Mouse (Mus musculus): ENCODE data around the gene P2ry12.
A peak's percentile ranks its signal among the peaks of the same experiment; 100 is the strongest.

The P2ry12 gene

GRCm38 (mm10) chr3:59230912-59231311, 31.8 kb downstream of the P2ry12 start:
- DNase-seq, result peak; percentile 77

- DNase-seq, result peak; percentile 83
Measured at GRCm38 (mm10) chr3:59228730-59229551, 33.7 kb downstream of the P2ry12 start.

DNA sequence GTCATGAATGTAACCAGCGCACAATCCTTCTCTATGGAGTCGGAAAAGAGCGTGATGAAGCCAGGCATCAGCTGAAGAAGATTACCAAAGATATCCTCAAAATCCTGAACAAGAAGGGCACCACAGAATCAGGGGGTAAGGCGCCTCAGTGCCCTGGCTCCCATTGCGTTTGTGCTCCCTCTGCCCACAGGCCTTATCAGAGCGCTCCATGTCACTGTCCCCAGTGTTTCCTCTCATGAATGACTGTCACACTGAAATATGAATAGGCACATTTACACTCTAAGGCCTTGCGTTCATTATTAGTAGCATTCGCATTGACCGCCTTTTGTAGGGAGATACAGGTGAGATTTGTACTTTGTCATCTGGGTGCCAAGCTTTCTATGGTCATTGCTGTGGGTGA, 35.0 kb downstream of the P2ry12 start:
- DNase-seq, result no peak

GRCm38 (mm10) chr3:59225411-59225810, 37.3 kb downstream of the P2ry12 start:
- no peak for DNase-seq

DNA sequence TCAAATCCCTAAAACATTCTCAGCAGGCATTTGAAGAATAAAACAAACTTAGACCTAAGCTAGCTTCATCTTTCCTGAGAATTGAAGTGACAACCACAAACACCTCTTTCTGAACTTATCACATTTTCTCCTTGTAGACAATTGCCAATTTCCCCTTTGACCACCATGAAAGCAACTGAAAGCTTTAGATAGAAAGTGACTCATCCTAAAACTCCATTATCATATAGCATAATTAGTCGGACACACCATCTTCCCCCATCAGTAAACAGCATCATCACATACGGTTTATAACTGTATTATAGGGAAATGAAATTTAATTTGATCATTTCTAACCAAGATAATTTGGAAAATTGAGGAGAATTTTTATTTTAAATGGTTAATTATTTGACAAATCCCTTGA, 40.4 kb downstream of the P2ry12 start:
- no peak for DNase-seq

DNA sequence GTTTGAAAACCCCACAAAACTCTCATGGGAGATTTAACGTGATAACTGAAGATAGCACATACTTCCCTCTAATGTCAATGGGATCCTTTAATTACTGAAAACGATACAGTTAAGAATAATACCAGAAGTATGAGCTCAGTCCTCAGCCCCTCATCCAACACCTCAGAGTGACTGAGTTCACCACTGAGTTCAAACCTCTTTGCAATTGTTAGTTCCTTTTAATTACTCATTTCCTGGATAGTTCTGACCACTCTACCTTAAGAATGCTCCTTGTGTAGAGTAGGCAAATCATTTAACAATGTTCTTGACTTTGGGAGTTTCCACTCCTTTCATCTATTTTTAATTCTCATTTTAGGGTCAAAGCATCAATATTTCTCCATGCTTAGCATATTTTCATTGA, 43.3 kb downstream of the P2ry12 start:
- DNase-seq, result no peak

- DNase-seq, result no peak
Measured at GRCm38 (mm10) chr3:59217211-59217610, 45.5 kb downstream of the P2ry12 start.

DNA sequence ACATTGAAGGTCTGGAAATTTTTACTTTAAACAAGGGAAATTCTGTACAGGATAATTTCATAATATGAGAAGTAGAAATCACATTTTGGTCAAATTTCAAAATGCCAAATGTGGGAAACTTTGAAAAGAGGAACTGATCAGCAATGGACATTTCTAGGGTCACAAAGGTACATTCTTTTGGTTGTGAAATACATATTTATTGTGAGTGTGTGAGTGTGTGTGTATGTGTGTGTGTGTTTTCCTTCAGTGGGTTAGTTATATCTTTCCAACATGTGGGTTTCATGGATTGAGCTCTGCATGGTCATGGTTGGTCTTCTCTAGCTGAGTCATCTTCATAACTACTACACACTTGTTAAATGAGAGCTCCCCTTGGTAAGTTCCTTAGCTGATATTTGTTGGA, 50.3 kb downstream of the P2ry12 start:
- no peak for DNase-seq

- DNase-seq, result no peak
Measured at GRCm38 (mm10) chr3:59211784-59212183, 50.9 kb downstream of the P2ry12 start.

DNA sequence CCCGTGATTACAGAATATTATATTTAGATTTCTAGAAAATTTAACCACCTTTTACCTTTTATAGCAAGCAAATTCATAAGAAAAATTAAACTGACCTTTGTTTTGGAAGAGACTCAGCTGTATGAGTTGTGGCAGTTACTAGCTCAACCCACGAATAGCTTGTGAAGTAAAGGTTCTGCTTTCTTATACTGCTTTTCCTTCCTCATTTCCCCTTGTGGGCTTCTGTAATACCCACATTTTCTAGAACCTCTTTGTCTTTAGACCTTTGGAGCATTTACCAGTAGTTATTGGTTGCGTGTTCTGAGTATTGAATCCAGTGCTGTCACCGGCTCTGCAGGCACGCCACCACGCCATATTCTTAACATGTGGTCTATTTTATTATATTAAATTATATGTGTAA, 51.9 kb downstream of the P2ry12 start, which contains the start of gene P2ry13:
Gene P2ry13, minus strand, starts transcription at position 156 of the 400 bp plus-strand sequence.
- no peak for DNase-seq

DNA sequence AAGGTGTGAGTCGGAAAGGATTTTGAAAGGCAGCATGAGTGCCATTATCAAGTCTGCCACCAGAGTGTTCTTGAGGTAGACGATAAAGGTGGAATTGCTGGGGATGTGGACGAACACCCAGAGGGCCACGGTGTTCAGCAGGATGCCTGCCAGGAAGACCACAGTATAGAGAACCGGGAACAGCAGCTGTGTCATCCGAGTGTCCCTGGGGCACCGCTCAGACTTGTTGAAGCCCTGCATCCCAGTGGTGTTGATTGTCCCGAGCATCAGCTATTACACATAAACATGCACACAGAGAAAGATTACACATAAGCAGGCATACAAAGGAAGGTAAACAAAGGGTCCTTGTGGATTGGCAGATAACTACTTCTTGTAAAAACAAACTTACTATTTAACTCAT, 52.6 kb downstream of the P2ry12 start:
- DNase-seq, result no peak

DNA sequence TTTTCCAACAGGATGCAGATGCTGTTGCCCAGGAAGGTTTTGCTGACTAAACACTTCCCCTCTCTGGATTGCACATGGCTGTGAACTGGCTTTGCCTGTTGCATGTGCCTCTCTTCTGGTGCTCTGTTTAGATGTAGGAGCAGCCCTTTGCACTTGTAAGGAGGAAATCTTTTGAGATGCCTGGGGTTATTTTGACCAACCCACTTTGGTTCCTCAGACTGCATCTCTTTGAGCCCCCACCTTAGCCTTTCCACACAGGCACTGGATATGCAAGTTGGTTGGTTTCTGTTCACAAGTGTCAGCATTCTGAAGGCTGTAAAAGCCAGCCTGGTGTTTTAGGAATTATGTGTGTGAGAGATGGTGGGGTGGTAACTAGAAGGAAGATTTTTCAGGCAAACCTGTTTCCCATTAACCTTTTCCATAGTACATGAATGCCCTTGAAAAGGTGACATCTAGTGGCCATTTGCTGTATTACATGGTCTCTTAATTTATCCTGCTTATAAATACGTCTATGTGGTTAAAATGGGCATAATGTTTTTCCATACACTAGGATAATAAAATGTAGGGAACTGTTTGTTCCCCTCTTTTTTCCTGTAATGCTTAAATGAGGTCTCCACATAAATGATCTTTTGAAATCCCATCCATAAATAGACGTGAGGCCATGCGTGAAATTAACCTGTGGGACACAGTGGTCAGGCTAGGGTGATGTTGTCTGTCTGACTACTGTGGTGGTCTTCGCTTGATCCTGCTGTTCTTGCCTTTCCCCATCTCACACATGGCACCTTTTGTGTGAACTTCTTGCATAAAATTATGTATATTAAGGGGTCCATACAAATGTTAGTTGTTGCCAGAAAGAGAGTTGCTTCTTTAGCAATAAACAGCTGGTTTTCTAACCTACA, 53.8 kb downstream of the P2ry12 start:
- no peak for DNase-seq

DNA sequence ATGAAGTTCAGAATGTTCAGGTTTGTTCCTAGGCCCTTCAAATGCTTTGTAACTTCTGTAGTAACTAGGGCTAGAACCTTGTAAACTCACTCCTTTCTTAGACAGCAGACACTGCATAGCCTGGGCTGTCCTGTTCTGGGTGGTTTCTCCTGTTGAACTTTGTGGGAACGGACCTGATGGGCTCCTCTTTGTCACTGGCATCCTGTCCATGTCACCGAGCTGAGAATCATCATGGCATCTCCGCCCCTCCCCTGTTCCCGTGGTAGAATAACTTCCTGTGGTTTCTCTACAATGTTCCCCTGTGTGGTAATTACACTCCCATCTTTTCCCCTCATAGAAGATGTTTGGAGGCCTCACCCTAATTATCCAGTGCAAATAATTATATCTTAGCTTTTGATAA, 56.7 kb downstream of the P2ry12 start:
- no peak for DNase-seq

- no peak for DNase-seq
Measured at GRCm38 (mm10) chr3:59204719-59205503, 57.8 kb downstream of the P2ry12 start.

GRCm38 (mm10) chr3:59203802-59204520, 58.7 kb downstream of the P2ry12 start:
- no peak for DNase-seq

- DNase-seq, result no peak
Measured at GRCm38 (mm10) chr3:59197329-59197948, 65.2 kb downstream of the P2ry12 start.

DNA sequence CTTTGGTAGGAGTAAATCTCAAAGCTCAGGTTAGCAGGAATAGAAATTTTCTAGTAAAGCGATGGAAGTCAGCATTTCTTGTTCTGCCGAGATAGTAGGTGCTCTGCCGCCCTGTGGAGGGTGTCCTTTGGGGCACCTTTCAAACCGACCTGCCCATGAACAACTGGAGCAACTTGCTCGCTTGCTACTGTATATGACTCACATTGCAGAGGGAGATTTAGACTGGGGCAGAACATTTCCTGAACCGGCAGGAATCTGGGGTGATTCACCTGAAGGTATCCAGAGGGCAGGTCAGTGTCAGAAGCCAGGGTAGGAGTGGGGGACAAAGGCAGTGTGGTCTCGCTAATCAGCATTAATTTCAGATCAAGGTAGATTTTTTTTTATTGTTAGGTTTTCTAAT, 67.7 kb downstream of the P2ry12 start, which contains the start of gene Gpr87:
Gene Gpr87, minus strand, starts transcription at position 167 of the 400 bp plus-strand sequence.
- DNase-seq, result no peak

DNA sequence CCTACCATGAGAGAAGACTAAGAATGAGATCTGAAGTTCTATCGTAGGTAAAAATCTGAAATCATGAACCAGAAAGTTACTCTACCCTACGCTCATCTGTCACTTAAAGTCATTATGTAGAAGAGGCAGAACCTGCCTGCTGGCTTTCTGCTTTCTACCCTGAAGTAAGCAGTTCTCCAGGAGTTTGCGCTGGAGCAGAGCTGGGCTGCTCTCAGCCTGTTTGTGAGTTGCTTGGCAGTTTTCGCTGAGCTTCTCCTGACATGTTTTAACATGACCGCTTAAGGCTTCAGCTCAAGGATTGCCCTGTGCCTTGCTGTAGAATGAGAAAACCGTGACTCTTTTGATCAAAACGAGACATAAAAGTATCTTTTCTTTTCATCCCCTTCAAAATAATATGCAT, 68.6 kb downstream of the P2ry12 start:
- no peak for DNase-seq

GRCm38 (mm10) chr3:59191674-59192073, 71.0 kb downstream of the P2ry12 start:
- DNase-seq, result no peak

- DNase-seq, result no peak
Measured at GRCm38 (mm10) chr3:59187336-59187735, 75.3 kb downstream of the P2ry12 start.

DNA sequence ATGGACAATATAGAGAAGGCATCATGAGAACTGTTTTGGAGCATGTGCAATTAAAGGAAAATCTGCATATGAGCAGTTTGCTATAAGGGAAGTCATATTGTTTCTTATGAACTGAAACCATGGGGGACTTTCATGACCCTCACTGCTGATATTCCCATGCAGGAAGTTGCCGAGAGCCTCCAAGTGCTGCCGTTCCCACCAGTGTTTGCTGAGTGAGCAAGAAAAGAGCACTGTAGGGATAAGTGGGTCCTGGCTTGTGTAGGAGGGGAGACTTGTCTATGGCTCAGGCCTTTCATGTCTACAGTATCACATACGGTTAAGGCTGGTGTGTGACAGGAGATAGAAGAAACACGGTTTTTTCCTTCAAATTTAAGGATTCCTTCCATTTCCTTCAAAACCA, 77.0 kb downstream of the P2ry12 start:
- no peak for DNase-seq

GRCm38 (mm10) chr3:59182129-59182528, 80.5 kb downstream of the P2ry12 start:
- no peak for DNase-seq
